In the genomic region with DNA sequence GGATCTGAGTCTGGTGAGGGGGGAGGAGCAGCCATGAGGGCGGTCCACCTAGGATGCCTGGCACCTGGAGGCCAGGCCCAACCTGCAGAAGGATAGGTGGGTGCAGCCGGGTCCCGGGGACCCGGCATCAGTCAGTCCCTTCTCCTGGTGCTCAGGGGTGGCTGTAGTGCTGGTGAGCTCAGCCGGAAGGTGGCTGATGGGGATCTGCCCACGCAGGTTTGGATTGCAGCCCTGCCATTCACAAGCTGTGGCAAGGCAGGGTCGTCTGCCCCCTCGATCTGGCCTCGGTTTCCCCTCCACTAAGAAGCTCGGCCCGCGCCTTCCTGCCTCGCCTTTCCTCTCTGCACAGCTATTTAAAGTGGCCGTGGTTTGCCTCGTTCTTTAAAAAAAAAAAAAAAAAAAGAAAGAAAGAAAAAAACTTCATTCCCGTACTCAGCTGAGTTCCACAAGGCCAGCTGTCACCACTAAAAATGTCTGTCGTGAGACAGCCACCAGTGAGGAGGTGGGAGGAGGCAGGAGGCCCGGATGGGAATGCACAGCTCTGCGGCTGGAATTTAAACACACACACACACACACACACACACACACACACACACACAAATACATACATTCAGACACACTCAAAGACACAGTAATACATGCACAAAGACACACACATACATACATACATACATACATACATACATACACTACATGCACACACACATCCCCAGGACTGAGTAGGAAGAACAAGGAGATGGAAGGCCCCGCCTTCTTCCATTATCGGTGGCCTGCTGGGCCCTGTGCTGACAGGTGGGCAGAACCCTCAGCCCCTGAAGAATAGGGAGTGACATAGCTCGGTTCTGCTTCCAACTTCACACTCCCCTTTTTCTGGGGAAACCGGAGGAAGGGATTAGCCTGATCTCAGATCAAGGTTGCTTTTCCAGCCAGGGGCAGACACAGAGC, we compare ENCODE assay signal across 9 mouse cellular contexts. TPM values are rescaled to one million over a fixed set of nuclear protein-coding genes. Genes with fewer than 3 reads are reported as not detected.
DNase-seq lines count a peak whose midpoint lies in the region; ATAC-seq and TF ChIP-seq lines count a peak whose summit lies in the region.
"Had no signal": no experiment of that assay in that cellular context is flagged by ENCODE, and none has a peak within 500 bp of the region (broad histone marks: within the 10 kb centered on the region; RNA-seq: fewer than 3 reads in every experiment).

No protein-coding gene starts in this region.

- DNase-seq in kidney, adult 9 months, result no peak
- DNase-seq in frontal cortex, adult 2 months (ENCODE audit: extremely low spot score in 1 of 2, low spot score in 1 of 2), result peak; percentile 79 to 85
- DNase-seq in limb, embryonic 14.5 days (ENCODE audit: low spot score), result no peak
- no peak for DNase-seq in natural killer cell, adult 2 months (ENCODE audit: low spot score in 2 of 2)
- no peak for DNase-seq in thymus, postnatal 4 days
- DNase-seq: liver, embryonic 13.5 days had no signal

- WGBS in kidney, embryonic 16.5 days, result 22% methylated on average over 23 of the region's 23 CpGs
- 36% methylated on average over 23 of the region's 23 CpGs for WGBS in limb, embryonic 14.5 days

- H3K27ac ChIP-seq in kidney, embryonic 16.5 days (ENCODE audit: low read length), result peak overlapping the region; percentile 65
- H3K27ac ChIP-seq in cortical plate, adult 2 months (ENCODE audit: insufficient read depth, low read length), result peak overlapping the region; percentile 93
- no peak overlapping the region for H3K27ac ChIP-seq in limb, embryonic 14.5 days (replicated peaks; ENCODE audit: low read depth, low read length)
- H3K27ac ChIP-seq: liver, embryonic 13.5 days had no signal

- H3K4me3 ChIP-seq in kidney, embryonic 16.5 days (ENCODE audit: low read length), result no peak overlapping the region
- no peak overlapping the region for H3K4me3 ChIP-seq in cortical plate, adult 2 months (ENCODE audit: insufficient read depth, low read length)
- no peak overlapping the region for H3K4me3 ChIP-seq in limb, embryonic 14.5 days (replicated peaks; ENCODE audit: low read length)
- H3K4me3 ChIP-seq: liver, embryonic 13.5 days had no signal

- peak; percentile 26; the same call in 1 of the 2 replicates for ATAC-seq in kidney, embryonic 16.5 days (ENCODE audit: low FRiP score, low TSS enrichment)
- ATAC-seq in limb, embryonic 14.5 days (ENCODE audit: low FRiP score, low read depth), result peak; percentile 66; the same call in 1 of the 2 replicates
- no peak for ATAC-seq in CD4-positive, CD25-positive, alpha-beta regulatory T cell, adult 4 months

- no peak for TF ChIP-seq CTCF in cortical plate, adult 2 months (IDR thresholded peaks at IDR 0.05; ENCODE audit: extremely low read depth, insufficient read depth, low read length)

- H3K27me3 ChIP-seq in kidney, embryonic 16.5 days (ENCODE audit: insufficient read depth, low read length), result no peaks in the 10 kb centered on the region
- no peaks in the 10 kb centered on the region for H3K27me3 ChIP-seq in limb, embryonic 14.5 days (ENCODE audit: control insufficient read depth, insufficient read depth, low read length)
- H3K27me3 ChIP-seq: liver, embryonic 13.5 days had no signal

- TF ChIP-seq POLR2A in cortical plate, adult 2 months (IDR thresholded peaks at IDR 0.05; ENCODE audit: extremely low read depth, insufficient read depth, low read length), result 0 out of 2 replicates have a peak, but pooled peaks have one; percentile 23
- TF ChIP-seq POLR2A in limb, embryonic 14.5 days (IDR thresholded peaks at IDR 0.05; ENCODE audit: borderline replicate concordance, extremely low read depth, insufficient read depth, insufficient read length), result no peak

- H3K4me2 ChIP-seq in kidney, embryonic 16.5 days (replicated peaks; ENCODE audit: low read depth, low read length), result peak overlapping the region; percentile 26; the same call in 1 of the 2 replicates
- H3K4me2 ChIP-seq in limb, embryonic 14.5 days (replicated peaks; ENCODE audit: low read depth, low read length, severe bottlenecking), result no peak overlapping the region
- H3K4me2 ChIP-seq: liver, embryonic 13.5 days had no signal

- H3K9me3 ChIP-seq in kidney, embryonic 16.5 days (ENCODE audit: low read length), result no peaks in the 10 kb centered on the region
- H3K9me3 ChIP-seq in limb, embryonic 14.5 days (ENCODE audit: control insufficient read depth, low read length), result no peaks in the 10 kb centered on the region

- H3K4me1 ChIP-seq in kidney, embryonic 16.5 days (ENCODE audit: insufficient read depth, low read length), result peaks cover 9% of the 10 kb centered on the region
- peaks cover 2% of the 10 kb centered on the region for H3K4me1 ChIP-seq in cortical plate, adult 2 months (ENCODE audit: control insufficient read depth, insufficient read depth, low read length)
- no peaks in the 10 kb centered on the region; the same call in 1 of the 2 replicates for H3K4me1 ChIP-seq in limb, embryonic 14.5 days (ENCODE audit: control insufficient read depth, insufficient read depth, low read length)

- no peaks in the 10 kb centered on the region for H3K36me3 ChIP-seq in kidney, embryonic 16.5 days (ENCODE audit: insufficient read depth, low read length)
- H3K36me3 ChIP-seq in limb, embryonic 14.5 days (ENCODE audit: control insufficient read depth, insufficient read depth, low read length), result no peaks in the 10 kb centered on the region
- H3K36me3 ChIP-seq: liver, embryonic 13.5 days had no signal

- peak overlapping the region; percentile 45 for H3K9ac ChIP-seq in kidney, embryonic 16.5 days (replicated peaks; ENCODE audit: low read length)
- no peak overlapping the region for H3K9ac ChIP-seq in limb, embryonic 14.5 days (ENCODE audit: low read depth, low read length, severe bottlenecking)
- H3K9ac ChIP-seq: liver, embryonic 13.5 days had no signal

RNA-seq across cellular contexts. Expression of gene Ier5l, which starts 29.9 kb away (rescaled TPM):
- polyA plus RNA-seq in kidney, embryonic 16.5 days (2015; fragmentation: Nextera tagmentation; extraction: Ambion mirVana), result 2.2 and 2.9 TPM in 2 replicates
- 19.5 and 22.1 TPM in 2 replicates for polyA plus RNA-seq in cortical plate, adult 2 months (2012; rRNA removed)
- 14.6 and 17.6 TPM in 2 replicates for polyA plus RNA-seq in frontal cortex, adult 2 months (2012; rRNA removed)
- 31.0 and 47.8 TPM in 2 replicates for polyA plus RNA-seq in limb, embryonic 14.5 days (2012; rRNA removed)
- polyA plus RNA-seq in limb, embryonic 14.5 days (2014; fragmentation: Nextera tagmentation; extraction: Ambion mirVana), result 3.9 and 7.5 TPM in 2 replicates
- under 1 TPM in 1 of 2 experiments, not detected in 1; 0.20 TPM for polyA plus RNA-seq in CD4-positive, CD25-positive, alpha-beta regulatory T cell, adult 4 months (2017; shearing (Covaris generic))

Comparison
In these comparisons a context has a peak if more than half of its experiments do, and no peak if none do; other contexts are left out.
1. DNase-seq: peak in frontal cortex, adult 2 months (2 of 2); none in kidney, adult 9 months (single experiment), limb, embryonic 14.5 days (single experiment), natural killer cell, adult 2 months (0 of 2) and thymus, postnatal 4 days (single experiment).